Mouse (Mus musculus) neural tube, embryonic 15.5 days (tissue): ENCODE results near the gene Lrrc1. TPM values are rescaled to one million over a fixed set of nuclear protein-coding genes. Genes with fewer than 3 reads are reported as not detected.
A peak's percentile ranks its signal among the peaks of the same experiment; 100 is the strongest.

Experiments used
- ATAC-seq: fragments of 200-750 bp; cut with Nextera tagmentation; 2 replicates; pipeline ENCODE4 v1.8.0; 2017; ENCODE audit warnings: mild to moderate bottlenecking, moderate TSS enrichment, moderate library complexity; ENCODE audit not compliant: low FRiP score
- H3K27ac ChIP-seq: fragments of 300-500 bp; sonication (generic); replicated peaks from 2 replicates; pipeline ENCODE4 v1.5.1; 2015; ENCODE audit warnings: mild to moderate bottlenecking, inconsistent platforms
- H3K27me3 ChIP-seq: fragments of 300-500 bp; sonication (generic); replicated peaks from 2 replicates; pipeline ENCODE4 v1.6.1; 2015; ENCODE audit warnings: inconsistent platforms
- H3K36me3 ChIP-seq: fragments of 300-500 bp; sonication (generic); 2 replicates; pipeline ENCODE4 v1.6.1; 2015; ENCODE audit warnings: inconsistent platforms
- H3K4me1 ChIP-seq: fragments of 300-500 bp; sonication (generic); 2 replicates; pipeline ENCODE4 v1.6.1; 2015; ENCODE audit warnings: inconsistent platforms
- H3K4me2 ChIP-seq: fragments of 300-500 bp; sonication (generic); 2 replicates; pipeline ENCODE4 v1.6.1; 2015; ENCODE audit warnings: inconsistent platforms, mild to moderate bottlenecking, moderate library complexity
- H3K4me3 ChIP-seq: fragments of 300-500 bp; sonication (generic); replicated peaks from 2 replicates; pipeline ENCODE4 v1.5.1; 2015; ENCODE audit warnings: mild to moderate bottlenecking, inconsistent platforms
- H3K9ac ChIP-seq: fragments of 300-500 bp; sonication (generic); replicated peaks from 2 replicates; pipeline ENCODE4 v1.6.1; 2015; ENCODE audit warnings: mild to moderate bottlenecking, inconsistent platforms
- H3K9me3 ChIP-seq: fragments of 300-500 bp; sonication (generic); replicated peaks from 2 replicates; pipeline ENCODE4 v1.6.1; 2016; ENCODE audit warnings: inconsistent platforms
- WGBS: fragments of 180-500 bp; shearing (Covaris S2); methylation state at CpG from one replicate; pipeline ENCODE4 v1.1.7; 2015; ENCODE audit warnings: mixed read lengths; 5-methylcytosine and 5-hydroxymethylcytosine counted together
- polyA plus RNA-seq: library from polyadenylated mRNA; unstranded; fragments of >200 nt; fragmentation: Nextera tagmentation; extraction: Ambion mirVana; gene quantifications from 2 replicates; pipeline ENCODE4 v1.2.1, GENCODE M21; 2015

Lrrc1 gene
- polyA plus RNA-seq, 1 experiment from 2014 or later: 4.8 TPM

DNA sequence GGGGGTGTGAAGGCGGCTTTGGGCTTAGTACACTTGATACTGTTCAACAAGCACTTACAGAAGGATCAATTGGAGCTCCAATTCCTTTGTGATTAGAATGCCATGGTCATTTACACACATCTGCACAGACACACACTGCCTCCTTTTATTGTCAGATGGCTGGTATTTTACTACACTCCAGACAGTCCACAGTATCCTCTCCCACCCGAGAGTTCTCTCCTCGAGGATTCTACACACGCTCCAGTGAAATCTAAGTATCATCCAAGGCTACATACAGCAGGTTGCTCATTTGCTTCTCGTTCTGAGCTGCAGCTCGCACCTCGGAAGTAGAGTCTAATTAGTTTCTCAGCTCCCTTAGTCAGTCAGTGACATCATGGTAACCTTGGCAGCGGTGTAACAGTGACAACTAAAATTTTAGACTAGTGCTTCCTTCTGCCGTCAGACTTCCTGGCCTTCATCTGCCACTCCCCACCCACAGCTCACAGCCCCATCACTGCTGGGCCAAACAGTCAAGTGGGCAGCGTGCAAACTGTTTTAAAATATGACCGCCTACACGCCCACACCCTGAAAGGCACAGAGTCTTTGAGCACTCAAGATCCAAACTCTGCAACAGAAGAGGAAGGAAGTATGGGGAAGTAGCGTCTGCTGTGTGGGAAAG, 88.4 kb downstream of the Lrrc1 start:
- Histone ChIP-seq H3K9ac (no peak overlapping the region), H3K36me3 (no peaks in the 10 kb centered on the region), H3K4me2 (no peak overlapping the region), H3K4me3 (no peak overlapping the region), H3K27ac (no peak overlapping the region), H3K4me1 (peaks cover 4% of the 10 kb centered on the region; the same call in 1 of the 2 replicates), H3K9me3 (no peaks in the 10 kb centered on the region), H3K27me3 (no peaks in the 10 kb centered on the region)
- ATAC-seq: peak; percentile 64
- WGBS: 61% methylated on average over 13 of the region's 13 CpGs

DNA sequence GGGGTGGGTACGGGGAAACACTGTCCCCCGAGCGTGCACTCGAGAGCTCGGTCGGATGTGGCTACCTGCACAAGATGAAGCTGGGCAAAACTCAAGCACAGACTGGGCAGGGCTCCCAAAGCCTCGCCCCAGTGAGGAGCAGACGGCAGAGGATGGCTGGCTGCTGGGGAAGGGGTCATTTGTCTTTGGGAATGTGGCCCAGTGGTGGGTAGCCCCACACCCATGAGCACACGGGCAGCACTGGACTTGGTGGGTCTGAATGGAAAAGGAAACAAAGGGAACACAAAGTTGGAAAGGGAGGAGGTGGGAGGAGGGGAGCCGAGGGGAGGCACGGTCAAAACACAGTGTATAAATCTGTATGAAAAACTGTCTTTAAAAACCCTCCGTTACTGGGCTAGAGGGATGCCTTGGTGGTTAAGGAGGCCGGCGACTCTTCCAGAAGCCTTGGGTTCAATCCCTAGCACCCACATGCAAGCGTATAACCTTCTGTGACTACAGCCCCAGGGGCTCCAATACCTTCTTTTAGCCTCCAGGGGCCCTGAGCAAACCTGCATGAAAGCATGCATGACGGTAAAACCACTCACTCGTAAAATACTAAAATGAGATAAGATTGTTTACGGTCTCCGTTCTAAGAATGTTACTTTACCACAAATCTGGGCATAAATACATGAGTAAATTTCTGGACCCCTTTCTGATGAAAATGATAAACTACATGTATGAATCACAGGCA, 89.1 kb downstream of the Lrrc1 start:
- no peak; the same call in 1 of the 2 replicates for ATAC-seq
- 64% methylated on average over 19 of the region's 19 CpGs for WGBS
- Histone ChIP-seq H3K27ac (no peak overlapping the region), H3K36me3 (no peaks in the 10 kb centered on the region), H3K9me3 (no peaks in the 10 kb centered on the region), H3K27me3 (no peaks in the 10 kb centered on the region), H3K4me2 (no peak overlapping the region), H3K4me3 (no peak overlapping the region), H3K4me1 (peaks cover 4% of the 10 kb centered on the region; the same call in 1 of the 2 replicates), H3K9ac (no peak overlapping the region)

DNA sequence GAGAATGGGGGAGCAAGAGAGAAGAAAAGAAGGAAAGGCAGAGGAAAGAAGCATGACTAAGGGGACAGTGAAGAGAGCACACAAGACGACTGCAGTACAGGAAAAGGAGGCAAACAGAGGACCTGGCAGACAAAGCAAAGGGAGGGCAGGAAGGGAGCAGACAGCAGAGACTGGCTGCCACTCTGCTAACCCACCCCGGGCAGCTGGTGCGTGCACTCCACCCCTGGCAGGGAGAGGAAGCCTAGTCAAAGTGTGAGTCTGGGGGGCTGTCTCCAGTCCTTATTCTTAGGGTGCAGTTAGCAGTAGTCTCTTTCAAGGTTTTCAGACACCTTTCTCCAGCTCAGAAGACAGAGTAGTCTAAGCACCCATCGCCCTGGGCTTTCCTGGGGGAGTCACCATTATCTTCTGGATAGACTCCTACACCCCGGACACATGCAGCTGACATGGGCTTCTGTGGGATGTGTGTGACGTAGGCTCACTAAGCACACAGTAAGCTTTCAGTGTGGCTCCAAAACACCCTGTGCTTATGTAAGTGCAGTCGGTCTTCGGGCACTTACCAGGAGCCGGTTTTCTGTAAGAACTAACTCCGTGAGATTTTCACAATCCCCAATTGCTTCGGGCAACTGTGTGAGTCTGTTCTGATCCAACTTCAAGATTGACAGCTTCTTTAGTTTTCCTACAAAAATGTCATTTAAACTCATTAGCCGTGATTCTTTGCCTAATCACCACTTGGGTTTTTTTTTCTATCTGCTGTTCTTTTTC, 92.4 kb downstream of the Lrrc1 start:
- WGBS: 78% methylated on average over 12 of the region's 12 CpGs
- H3K9me3 ChIP-seq: no peaks in the 10 kb centered on the region
- H3K4me3 ChIP-seq: no peak overlapping the region
- H3K27ac ChIP-seq: no peak overlapping the region
- no peaks in the 10 kb centered on the region for H3K36me3 ChIP-seq
- peaks cover 4% of the 10 kb centered on the region; the same call in 1 of the 2 replicates for H3K4me1 ChIP-seq
- H3K9ac ChIP-seq: no peak overlapping the region
- no peaks in the 10 kb centered on the region for H3K27me3 ChIP-seq
- H3K4me2 ChIP-seq: no peak overlapping the region
- no peak for ATAC-seq

DNA sequence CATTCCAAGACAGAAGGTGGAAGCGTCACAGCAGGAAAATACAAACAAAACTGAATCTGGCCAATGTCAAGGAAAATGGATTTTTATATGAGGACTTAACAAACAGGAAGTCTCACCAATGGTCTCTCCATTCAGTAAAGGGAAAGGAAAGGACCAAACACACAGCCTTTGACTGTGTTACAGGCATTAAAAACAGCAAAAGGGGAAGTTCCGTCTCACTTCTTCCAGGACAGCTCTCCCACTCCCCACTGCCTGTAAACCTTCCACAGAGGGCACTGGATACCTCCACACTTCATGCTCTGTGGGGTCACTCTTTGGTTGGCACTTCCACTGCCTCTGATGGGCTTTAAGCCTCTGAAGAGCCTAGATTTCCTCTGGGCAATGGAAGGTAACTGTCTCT, 94.2 kb downstream of the Lrrc1 start:
- 86% methylated on average over 2 of the region's 2 CpGs for WGBS
- ATAC-seq: no peak
- no peaks in the 10 kb centered on the region for H3K9me3 ChIP-seq
- 0 out of 2 replicates have a peak, but pooled peaks cover 4% of the 10 kb centered on the region for H3K4me1 ChIP-seq
- H3K4me3 ChIP-seq: no peak overlapping the region
- H3K4me2 ChIP-seq: no peak overlapping the region
- no peak overlapping the region for H3K9ac ChIP-seq
- H3K36me3 ChIP-seq: no peaks in the 10 kb centered on the region
- no peaks in the 10 kb centered on the region for H3K27me3 ChIP-seq
- no peak overlapping the region for H3K27ac ChIP-seq

DNA sequence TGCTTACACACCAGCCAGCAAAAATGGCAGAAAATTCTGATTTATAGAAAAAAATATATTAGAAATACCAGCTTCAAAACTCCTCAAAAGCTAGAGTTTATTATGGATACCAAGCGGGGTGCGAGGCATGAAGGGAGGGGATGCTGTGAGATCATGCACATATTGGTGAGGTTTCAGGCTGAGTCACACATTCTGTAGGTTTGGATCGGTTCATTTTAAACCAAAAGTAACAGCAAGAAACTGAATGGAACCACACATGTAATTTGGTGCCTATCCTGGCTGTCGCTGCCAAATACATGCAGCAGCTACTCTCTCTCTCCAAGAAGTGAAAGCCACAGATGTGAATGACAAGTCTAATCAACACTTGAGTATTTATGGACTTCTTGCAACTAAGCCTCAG, 99.8 kb downstream of the Lrrc1 start:
- Histone ChIP-seq H3K4me3 (no peak overlapping the region), H3K9ac (no peak overlapping the region), H3K27me3 (no peaks in the 10 kb centered on the region), H3K4me2 (no peak overlapping the region), H3K36me3 (no peaks in the 10 kb centered on the region), H3K4me1 (0 out of 2 replicates have a peak, but pooled peaks cover 5% of the 10 kb centered on the region), H3K9me3 (no peaks in the 10 kb centered on the region), H3K27ac (no peak overlapping the region)
- no peak for ATAC-seq
- 96% methylated on average over 4 of the region's 4 CpGs for WGBS

DNA sequence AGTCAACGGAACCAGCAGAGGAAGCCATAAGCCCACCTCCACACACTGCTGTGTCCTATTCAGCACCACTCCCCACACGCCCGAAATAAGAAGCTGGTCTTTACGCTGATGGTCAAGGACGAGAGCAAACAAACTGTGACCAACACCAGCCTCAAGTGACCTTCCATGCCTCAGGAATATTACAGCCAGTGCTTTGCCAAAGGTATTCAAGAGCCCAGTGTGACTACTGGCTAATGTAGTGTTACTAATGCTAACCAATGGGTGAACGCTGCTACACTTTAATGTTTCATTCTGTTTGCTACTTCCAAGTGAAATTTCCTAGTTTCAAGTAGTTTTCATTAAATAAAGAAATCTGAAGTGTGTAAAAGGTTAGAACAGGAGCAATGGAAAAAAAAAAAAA, 105.3 kb downstream of the Lrrc1 start:
- Histone ChIP-seq H3K27ac (peak overlapping the region; percentile 78), H3K4me3 (no peak overlapping the region), H3K36me3 (peaks cover under 1% of the 10 kb centered on the region; the same call in 1 of the 2 replicates), H3K4me2 (no peak overlapping the region), H3K9me3 (no peaks in the 10 kb centered on the region), H3K27me3 (no peaks in the 10 kb centered on the region), H3K4me1 (peaks cover 16% of the 10 kb centered on the region), H3K9ac (no peak overlapping the region)
- no peak; the same call in 1 of the 2 replicates for ATAC-seq
- WGBS: 74% methylated on average over 6 of the region's 6 CpGs

DNA sequence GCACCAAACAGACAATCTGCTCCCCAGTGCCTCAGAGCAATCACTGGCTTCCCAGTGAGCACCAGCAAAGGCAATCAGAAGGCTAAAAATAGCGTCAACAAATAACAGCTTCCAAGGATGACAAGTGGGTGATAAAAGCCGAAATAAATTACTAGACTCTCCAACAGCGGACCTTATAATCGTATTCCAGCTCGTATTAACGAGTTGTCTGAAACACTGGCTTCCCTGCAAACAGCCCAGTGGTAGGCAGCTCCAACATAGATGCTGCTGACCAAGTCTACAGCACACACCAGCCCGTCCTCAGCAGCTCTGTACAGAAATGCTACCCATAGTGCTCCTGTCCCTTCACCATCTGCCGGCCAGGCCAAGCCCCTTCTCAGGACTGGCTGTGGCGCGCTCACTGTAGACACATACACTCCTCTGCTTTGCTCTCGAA, 105.8 kb downstream of the Lrrc1 start:
- no peak overlapping the region for H3K9ac ChIP-seq
- H3K4me2 ChIP-seq: peak overlapping the region; percentile 17; the same call in 1 of the 2 replicates
- peaks cover 16% of the 10 kb centered on the region for H3K4me1 ChIP-seq
- no peaks in the 10 kb centered on the region for H3K27me3 ChIP-seq
- peak overlapping the region; percentile 78 for H3K27ac ChIP-seq
- peaks cover 4% of the 10 kb centered on the region; the same call in 1 of the 2 replicates for H3K36me3 ChIP-seq
- H3K9me3 ChIP-seq: no peaks in the 10 kb centered on the region
- 38% methylated on average over 11 of the region's 11 CpGs for WGBS
- peak; percentile 67 for ATAC-seq
- no peak overlapping the region for H3K4me3 ChIP-seq

DNA sequence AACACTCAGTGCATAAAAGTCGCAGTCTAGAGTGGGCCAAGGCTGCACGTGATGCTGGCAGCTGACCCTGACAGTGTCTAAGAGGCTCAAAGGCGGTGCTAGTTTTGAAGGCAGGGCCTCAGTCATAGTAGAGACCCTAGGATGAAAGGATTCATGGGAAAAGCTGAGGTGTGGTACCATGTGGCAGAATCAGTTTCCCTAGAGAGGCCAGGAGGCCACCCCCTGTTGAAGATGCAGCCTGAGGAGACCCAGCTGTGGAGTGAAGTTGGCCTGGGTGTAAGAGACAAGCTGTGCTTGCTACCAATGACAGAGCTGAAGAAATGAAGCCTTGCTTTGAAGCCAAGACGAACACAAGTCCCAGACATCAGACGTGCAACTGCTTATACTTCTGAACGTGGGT, 107.5 kb downstream of the Lrrc1 start:
- Histone ChIP-seq H3K4me3 (no peak overlapping the region), H3K4me2 (no peak overlapping the region), H3K27ac (no peak overlapping the region), H3K9ac (no peak overlapping the region), H3K36me3 (peaks cover 4% of the 10 kb centered on the region; the same call in 1 of the 2 replicates), H3K9me3 (no peaks in the 10 kb centered on the region), H3K4me1 (peaks cover 12% of the 10 kb centered on the region), H3K27me3 (no peaks in the 10 kb centered on the region)
- 98% methylated on average over 6 of the region's 6 CpGs for WGBS
- ATAC-seq: no peak

DNA sequence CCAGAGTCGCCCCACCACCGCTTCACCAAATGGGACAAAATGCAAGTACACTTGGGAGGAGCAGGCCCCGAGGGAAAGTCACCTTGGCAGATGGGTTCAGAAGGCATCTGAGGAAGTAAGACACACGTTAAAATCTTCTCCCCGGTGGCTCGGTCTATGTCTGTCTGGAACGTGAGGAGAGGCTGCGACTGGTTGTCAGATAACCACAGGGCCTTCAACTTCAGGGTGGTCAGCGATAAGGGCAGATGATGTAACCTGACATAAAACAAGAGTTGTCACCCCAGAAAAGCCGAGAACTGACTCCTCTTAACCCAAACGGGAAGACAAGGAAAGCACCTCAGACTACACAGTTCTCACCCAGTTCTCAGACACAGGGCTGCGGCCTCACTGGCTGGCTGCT, 109.7 kb downstream of the Lrrc1 start:
- H3K4me2 ChIP-seq: no peak overlapping the region
- no peak for ATAC-seq
- H3K36me3 ChIP-seq: peaks cover 4% of the 10 kb centered on the region; the same call in 1 of the 2 replicates
- no peaks in the 10 kb centered on the region for H3K27me3 ChIP-seq
- H3K4me3 ChIP-seq: no peak overlapping the region
- peaks cover 12% of the 10 kb centered on the region for H3K4me1 ChIP-seq
- H3K27ac ChIP-seq: no peak overlapping the region
- no peak overlapping the region for H3K9ac ChIP-seq
- 90% methylated on average over 12 of the region's 12 CpGs for WGBS
- H3K9me3 ChIP-seq: no peaks in the 10 kb centered on the region

DNA sequence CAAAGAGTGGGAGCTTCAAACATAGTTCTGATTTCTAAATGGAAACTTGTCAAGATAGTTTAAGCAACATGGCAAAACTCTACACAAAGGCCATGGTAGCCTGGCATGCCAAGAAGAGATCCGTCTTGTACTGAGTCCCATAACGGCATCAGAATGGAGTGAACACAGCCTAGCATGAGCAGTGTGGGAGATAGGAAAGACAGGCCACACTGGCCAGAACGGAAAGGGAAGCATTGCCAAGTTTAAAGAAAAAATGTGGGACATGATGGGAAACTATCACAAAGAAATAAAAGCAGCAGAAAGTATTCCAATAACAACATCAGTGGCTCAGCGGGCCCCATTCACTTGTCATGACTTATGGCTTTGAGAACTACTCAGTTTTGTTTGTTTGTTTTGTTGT, 111.2 kb downstream of the Lrrc1 start:
- ATAC-seq: no peak
- H3K27ac ChIP-seq: no peak overlapping the region

DNA sequence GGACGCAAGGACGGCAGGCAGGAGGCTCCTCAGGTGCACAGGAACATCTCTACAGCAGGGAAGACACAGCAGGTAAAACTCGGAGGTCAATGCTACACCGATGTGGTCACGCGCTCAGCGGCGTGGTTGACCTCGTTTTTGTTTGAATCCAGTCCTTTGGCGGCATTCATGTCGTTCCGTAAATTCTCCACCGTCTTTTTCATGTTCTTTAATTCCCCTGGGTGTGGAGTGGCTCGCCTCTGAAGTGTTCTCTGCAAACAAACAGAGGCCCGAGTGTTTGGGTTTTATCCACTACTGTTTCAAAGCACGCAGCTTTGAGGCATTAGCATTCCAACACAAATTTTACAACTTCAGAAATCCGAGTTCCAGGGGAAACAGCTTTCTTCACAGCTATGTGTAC, 112.6 kb downstream of the Lrrc1 start:
- Histone ChIP-seq H3K9ac (no peak overlapping the region), H3K4me2 (no peak overlapping the region), H3K4me3 (no peak overlapping the region), H3K4me1 (peaks cover 14% of the 10 kb centered on the region), H3K27me3 (no peaks in the 10 kb centered on the region), H3K9me3 (no peaks in the 10 kb centered on the region), H3K27ac (no peak overlapping the region), H3K36me3 (peaks cover 4% of the 10 kb centered on the region; the same call in 1 of the 2 replicates)
- ATAC-seq: no peak
- 81% methylated on average over 17 of the region's 17 CpGs for WGBS

More for the DNA sequence above, 111.2 kb downstream of the Lrrc1 start:
- H3K9me3 ChIP-seq: no peaks in the 10 kb centered on the region
- peaks cover 5% of the 10 kb centered on the region for H3K4me1 ChIP-seq
- no peak overlapping the region for H3K4me3 ChIP-seq
- no peaks in the 10 kb centered on the region for H3K27me3 ChIP-seq
- WGBS: 91% methylated on average over 4 of the region's 4 CpGs
- H3K9ac ChIP-seq: no peak overlapping the region
- peaks cover 4% of the 10 kb centered on the region; the same call in 1 of the 2 replicates for H3K36me3 ChIP-seq
- no peak overlapping the region for H3K4me2 ChIP-seq
